Mouse (Mus musculus) brown adipose tissue, adult 24 weeks (tissue): ENCODE results near the gene Arid1b. TPM values are rescaled to one million over a fixed set of nuclear protein-coding genes. Genes with fewer than 3 reads are reported as not detected.
A peak's percentile ranks its signal among the peaks of the same experiment; 100 is the strongest.

Experiments used
- H3K27ac ChIP-seq: fragments of 200-500 bp; replicated peaks from 2 replicates; pipeline ENCODE4 v1.5.1; 2012; ENCODE audit warnings: low read depth, mild to moderate bottlenecking, low read length
- H3K4me1 ChIP-seq: fragments of 200-500 bp; 2 replicates; pipeline ENCODE4 v1.6.1; 2012; ENCODE audit warnings: low read length, mixed read lengths; ENCODE audit not compliant: control insufficient read depth, insufficient read depth, insufficient read length
- H3K4me3 ChIP-seq: fragments of 200-500 bp; 2 replicates; pipeline ENCODE4 v1.5.1; 2012; ENCODE audit warnings: low read depth, mild to moderate bottlenecking, low read length, moderate library complexity; ENCODE audit not compliant: insufficient read depth
- polyA plus RNA-seq: library from polyadenylated mRNA; stranded (reverse); fragments of >200 nt; gene quantifications from 2 replicates; pipeline ENCODE4 v1.2.4, GENCODE M21; 2012; ENCODE audit not compliant: missing spikeins, insufficient read depth, insufficient read length

Arid1b gene
- polyA plus RNA-seq, 1 experiment, result 13.9 TPM

- no peaks in the 10 kb centered on the region for H3K4me1 ChIP-seq
- no peak overlapping the region for H3K4me3 ChIP-seq
- H3K27ac ChIP-seq, result no peak overlapping the region
Measured at GRCm38 (mm10) chr17:5269302-5269701, 275.2 kb downstream of the Arid1b start.

GRCm38 (mm10) chr17:5269774-5270173 is 275.6 kb downstream of the Arid1b start:
- no peaks in the 10 kb centered on the region for H3K4me1 ChIP-seq
- H3K4me3 ChIP-seq, result no peak overlapping the region
- no peak overlapping the region for H3K27ac ChIP-seq

DNA sequence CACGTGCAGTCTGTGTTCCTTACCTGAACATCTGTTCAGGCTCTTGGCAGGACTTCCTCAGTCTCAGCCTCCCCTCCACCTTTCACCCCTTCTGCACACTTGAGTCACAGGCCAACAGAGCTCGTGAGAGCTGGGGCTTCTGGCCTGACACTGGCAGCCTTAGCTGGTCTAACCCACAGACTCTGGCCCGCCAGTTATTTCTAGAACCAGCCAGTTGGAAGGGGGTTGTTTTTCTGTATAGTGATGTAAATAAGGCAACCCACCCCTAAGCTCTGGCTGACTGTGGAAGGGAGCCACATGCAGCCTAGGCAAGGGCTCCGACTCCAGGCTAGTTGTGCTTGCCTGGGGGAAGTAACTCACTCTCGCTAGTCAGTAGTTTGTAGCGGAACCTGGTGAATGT is 276.7 kb downstream of the Arid1b start:
- H3K4me1 ChIP-seq, result no peaks in the 10 kb centered on the region
- H3K4me3 ChIP-seq, result no peak overlapping the region
- no peak overlapping the region for H3K27ac ChIP-seq

- no peaks in the 10 kb centered on the region for H3K4me1 ChIP-seq
- no peak overlapping the region for H3K27ac ChIP-seq
- no peak overlapping the region for H3K4me3 ChIP-seq
Measured at GRCm38 (mm10) chr17:5273118-5273517, 279.0 kb downstream of the Arid1b start.

DNA sequence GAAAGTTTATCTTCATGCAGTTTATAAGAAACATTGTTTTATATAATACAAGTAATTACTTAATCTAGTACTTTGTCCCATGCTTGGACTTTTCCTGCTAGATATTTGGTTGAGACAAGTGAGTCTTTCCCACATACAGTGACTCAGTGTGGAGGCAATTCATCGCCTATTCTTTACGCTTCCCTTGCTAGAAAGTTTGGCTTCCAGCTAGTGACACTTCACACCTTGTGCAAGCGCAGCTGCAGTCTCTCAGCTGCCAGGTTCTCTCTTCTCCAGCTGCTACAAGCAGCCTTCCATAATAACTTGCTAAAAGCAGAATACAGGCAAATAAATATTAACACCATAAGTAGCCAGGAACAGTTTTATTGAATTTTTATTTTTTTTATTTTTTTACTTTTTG is 279.6 kb downstream of the Arid1b start:
- H3K27ac ChIP-seq, result no peak overlapping the region
- H3K4me3 ChIP-seq, result no peak overlapping the region
- no peaks in the 10 kb centered on the region for H3K4me1 ChIP-seq

DNA sequence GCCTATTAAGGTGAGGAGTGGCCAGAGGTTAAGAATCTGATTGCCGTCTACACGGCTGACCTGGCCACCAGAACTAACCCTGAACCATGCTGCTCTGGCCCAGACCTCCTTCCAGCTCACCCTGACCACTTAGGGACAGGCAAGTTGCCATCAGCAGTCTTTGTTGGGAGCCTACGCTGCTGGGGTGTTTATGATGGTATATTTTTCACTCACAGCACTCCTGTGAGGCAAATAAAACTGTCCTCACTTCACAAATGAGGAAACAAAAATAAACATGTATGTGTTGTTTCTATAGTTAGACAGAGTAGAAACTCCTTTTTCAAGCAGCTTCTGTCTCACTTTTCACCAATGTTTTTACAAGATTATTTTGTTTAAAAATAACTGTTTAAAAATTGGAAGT is 280.3 kb downstream of the Arid1b start:
- no peak overlapping the region for H3K4me3 ChIP-seq
- H3K4me1 ChIP-seq, result no peaks in the 10 kb centered on the region
- H3K27ac ChIP-seq, result no peak overlapping the region

- Histone ChIP-seq H3K4me3 (no peak overlapping the region), H3K27ac (no peak overlapping the region), H3K4me1 (no peaks in the 10 kb centered on the region)
Measured at GRCm38 (mm10) chr17:5275749-5276148, 281.6 kb downstream of the Arid1b start.

GRCm38 (mm10) chr17:5277137-5277871 is 283.2 kb downstream of the Arid1b start:
- no peaks in the 10 kb centered on the region for H3K4me1 ChIP-seq
- H3K27ac ChIP-seq, result no peak overlapping the region
- H3K4me3 ChIP-seq, result no peak overlapping the region

GRCm38 (mm10) chr17:5280499-5281053 is 286.4 kb downstream of the Arid1b start:
- H3K4me1 ChIP-seq, result no peaks in the 10 kb centered on the region
- no peak overlapping the region for H3K4me3 ChIP-seq
- no peak overlapping the region for H3K27ac ChIP-seq

DNA sequence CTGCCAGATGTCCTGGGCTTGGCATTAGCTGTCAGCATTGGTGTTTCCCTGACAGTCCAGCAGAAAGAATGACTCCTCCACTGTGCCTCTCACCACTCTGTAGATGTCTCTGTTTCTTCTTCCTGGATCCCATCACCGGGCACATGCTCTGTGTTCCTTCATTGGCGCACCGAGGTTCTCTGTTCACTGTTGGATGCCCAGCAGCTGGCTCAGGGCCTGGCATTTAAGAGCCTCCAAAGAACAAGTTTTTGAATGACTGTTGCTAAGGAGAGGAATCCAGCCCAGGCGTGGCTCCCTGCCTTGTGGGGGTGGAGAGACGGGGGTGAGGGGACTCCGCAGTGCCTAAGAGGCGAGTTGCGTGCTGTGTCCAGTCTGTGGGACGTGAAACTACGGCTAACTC is 290.7 kb downstream of the Arid1b start:
- Histone ChIP-seq H3K27ac (no peak overlapping the region), H3K4me3 (no peak overlapping the region), H3K4me1 (peaks cover 9% of the 10 kb centered on the region)

- Histone ChIP-seq H3K27ac (no peak overlapping the region), H3K4me1 (peaks cover 9% of the 10 kb centered on the region), H3K4me3 (no peak overlapping the region)
Measured at GRCm38 (mm10) chr17:5285877-5286440, 291.8 kb downstream of the Arid1b start.

DNA sequence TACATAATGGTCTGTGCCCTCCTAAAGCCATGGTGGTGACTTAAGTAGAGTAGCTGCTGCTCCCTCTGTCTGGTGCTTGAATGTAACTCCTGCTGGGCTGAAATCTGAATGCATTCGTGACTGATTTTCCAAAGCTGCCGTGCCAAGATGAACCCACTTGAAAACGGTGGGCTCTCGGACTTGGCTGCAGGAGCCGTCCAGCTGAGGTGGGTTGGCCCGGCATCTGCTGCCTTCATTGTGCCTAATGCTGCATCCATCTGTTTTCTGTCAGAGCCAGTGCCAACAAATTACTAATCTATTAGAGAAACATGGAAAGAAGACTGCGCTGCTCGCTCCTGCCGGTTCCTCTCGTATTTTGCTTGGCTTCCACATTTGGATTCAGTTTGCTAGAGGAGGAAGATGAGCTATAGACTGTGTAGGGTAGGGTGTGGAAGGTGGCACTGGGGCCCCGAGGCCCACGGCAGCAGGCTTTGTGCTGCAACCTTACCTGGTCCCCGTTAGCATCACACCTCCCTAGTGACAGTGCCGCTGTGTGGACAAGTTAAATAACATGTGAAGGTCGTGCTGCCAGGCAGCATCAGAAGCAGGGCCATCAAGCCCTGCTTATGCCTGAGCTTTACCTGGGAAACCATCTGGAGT is 292.6 kb downstream of the Arid1b start:
- H3K27ac ChIP-seq, result no peak overlapping the region
- no peak overlapping the region for H3K4me3 ChIP-seq
- H3K4me1 ChIP-seq, result peaks cover 9% of the 10 kb centered on the region

DNA sequence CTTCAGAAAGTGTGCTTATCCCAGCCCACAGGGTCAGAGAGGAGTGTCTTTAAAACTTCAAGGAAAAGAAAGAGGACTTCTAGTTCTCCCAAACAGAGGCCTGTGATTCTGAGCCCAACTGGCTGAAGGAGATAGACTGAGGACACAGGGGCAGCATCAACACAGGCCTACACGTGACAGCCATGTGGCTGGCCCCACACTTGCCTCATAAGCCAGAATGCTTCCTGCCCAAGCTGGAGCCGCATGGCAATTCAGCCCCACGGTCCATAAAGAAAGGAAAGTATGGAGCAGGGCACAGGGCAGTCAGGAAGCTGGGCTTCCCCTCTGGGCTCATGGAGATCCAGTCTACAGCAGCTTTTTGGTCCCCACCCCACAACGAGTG is 293.1 kb downstream of the Arid1b start:
- Histone ChIP-seq H3K27ac (peak overlapping the region; percentile 39; the same call in 1 of the 2 replicates), H3K4me1 (peaks cover 9% of the 10 kb centered on the region), H3K4me3 (no peak overlapping the region)

GRCm38 (mm10) chr17:5287641-5288040 is 293.5 kb downstream of the Arid1b start:
- Histone ChIP-seq H3K4me1 (peaks cover 9% of the 10 kb centered on the region), H3K27ac (peak overlapping the region; percentile 39; the same call in 1 of the 2 replicates), H3K4me3 (no peak overlapping the region)

GRCm38 (mm10) chr17:5293653-5294584 is 299.8 kb downstream of the Arid1b start:
- no peak overlapping the region for H3K4me3 ChIP-seq
- no peak overlapping the region for H3K27ac ChIP-seq
- peaks cover 20% of the 10 kb centered on the region for H3K4me1 ChIP-seq
